Mouse (Mus musculus) forebrain, embryonic 12.5 days (tissue): ENCODE data around the gene Ptpn23. TPM values are rescaled to one million over a fixed set of nuclear protein-coding genes. Genes with fewer than 3 reads are reported as not detected.

Experiments used
- ATAC-seq: fragments of 200-750 bp; cut with Nextera tagmentation; 2 replicates; pipeline ENCODE4 v1.8.0; 2017; ENCODE audit warnings: moderate TSS enrichment; ENCODE audit not compliant: low FRiP score
- H3K27ac ChIP-seq: fragments of 300-500 bp; sonication (generic); 2 replicates; pipeline ENCODE4 v1.5.1; 2016; ENCODE audit warnings: mild to moderate bottlenecking
- H3K27me3 ChIP-seq: fragments of 300-500 bp; sonication (generic); 2 replicates; pipeline ENCODE4 v1.6.1; 2016; ENCODE audit warnings: mild to moderate bottlenecking
- H3K36me3 ChIP-seq: fragments of 300-500 bp; sonication (generic); replicated peaks from 2 replicates; pipeline ENCODE4 v1.6.1; 2016; ENCODE audit warnings: mild to moderate bottlenecking
- H3K4me1 ChIP-seq: fragments of 300-500 bp; sonication (generic); 2 replicates; pipeline ENCODE4 v1.6.1; 2016
- H3K4me2 ChIP-seq: fragments of 300-500 bp; sonication (generic); 2 replicates; pipeline ENCODE4 v1.6.1; 2016; ENCODE audit warnings: mild to moderate bottlenecking, moderate library complexity
- H3K4me3 ChIP-seq: fragments of 300-500 bp; sonication (generic); replicated peaks from 2 replicates; pipeline ENCODE4 v1.5.1; 2016; ENCODE audit warnings: mild to moderate bottlenecking
- H3K9ac ChIP-seq: fragments of 300-500 bp; sonication (generic); 2 replicates; pipeline ENCODE4 v1.6.1; 2016; ENCODE audit warnings: mild to moderate bottlenecking
- H3K9me3 ChIP-seq: fragments of 300-500 bp; sonication (generic); 2 replicates; pipeline ENCODE4 v1.6.1; 2016
- WGBS: fragments of 180-500 bp; shearing (Covaris S2); methylation state at CpG from one replicate; pipeline ENCODE4 v1.1.7; 2016; 5-methylcytosine and 5-hydroxymethylcytosine counted together
- polyA plus RNA-seq: library from polyadenylated mRNA; unstranded; fragments of >200 nt; fragmentation: Nextera tagmentation; extraction: Ambion mirVana; gene quantifications from 2 replicates; pipeline ENCODE4 v1.2.1, GENCODE M21; 2016

Gene Ptpn23
- polyA plus RNA-seq, result 20.4 and 20.9 TPM in 2 replicates

GRCm38 (mm10) chr9:110408099-110408773 is at the start of gene Ptpn23:
Ptpn23 (minus strand) TSS chr9:110408213.
- H3K9me3 ChIP-seq, result no peaks in the 10 kb centered on the region
- peak within 1 kb of the TSS; percentile 85 for H3K4me3 ChIP-seq
- peak within 1 kb of the TSS; percentile 80 for H3K27ac ChIP-seq
- peak within 1 kb of the TSS; percentile 75 for H3K4me2 ChIP-seq
- H3K4me1 ChIP-seq, result peaks cover 24% of the 10 kb centered on the region
- ATAC-seq, result peak; percentile 94
- no peaks in the 10 kb centered on the region; the same call in 1 of the 2 replicates for H3K36me3 ChIP-seq
- peak within 1 kb of the TSS; percentile 89 for H3K9ac ChIP-seq
- WGBS, result under 1% methylated on average over 36 of the region's 39 CpGs
- H3K27me3 ChIP-seq, result 0 out of 2 replicates have a peak, but pooled peaks cover 2% of the 10 kb centered on the region

DNA sequence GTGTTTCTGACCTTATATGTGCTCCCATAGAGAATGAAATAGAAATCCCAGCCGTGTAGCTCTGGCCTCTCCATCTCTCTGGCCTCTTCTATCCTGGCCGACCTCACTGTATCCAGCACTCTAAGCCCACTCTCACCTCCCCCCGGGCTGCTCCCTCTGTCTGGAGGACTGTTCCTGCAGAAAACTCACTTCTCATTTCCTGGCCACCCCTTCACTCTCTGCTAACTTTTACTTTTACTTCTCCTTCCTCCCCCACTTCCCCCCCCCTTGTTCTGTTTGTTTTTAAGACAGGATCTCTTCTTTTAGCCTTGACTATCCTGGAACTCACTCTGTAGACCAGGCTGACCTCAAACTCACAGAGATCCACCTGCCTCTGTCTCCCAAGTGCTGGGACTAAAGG is 44.5 kb upstream of the Ptpn23 start:
- 89% methylated on average over 3 of the region's 3 CpGs for WGBS
- H3K27me3 ChIP-seq, result no peaks in the 10 kb centered on the region
- ATAC-seq, result no peak
- H3K27ac ChIP-seq, result no peak overlapping the region
- H3K9me3 ChIP-seq, result no peaks in the 10 kb centered on the region
- H3K4me1 ChIP-seq, result 0 out of 2 replicates have a peak, but pooled peaks cover 3% of the 10 kb centered on the region
- no peak overlapping the region for H3K9ac ChIP-seq
- no peak overlapping the region for H3K4me2 ChIP-seq
- H3K36me3 ChIP-seq, result 0 out of 2 replicates have a peak, but pooled peaks cover 11% of the 10 kb centered on the region
- no peak overlapping the region for H3K4me3 ChIP-seq

DNA sequence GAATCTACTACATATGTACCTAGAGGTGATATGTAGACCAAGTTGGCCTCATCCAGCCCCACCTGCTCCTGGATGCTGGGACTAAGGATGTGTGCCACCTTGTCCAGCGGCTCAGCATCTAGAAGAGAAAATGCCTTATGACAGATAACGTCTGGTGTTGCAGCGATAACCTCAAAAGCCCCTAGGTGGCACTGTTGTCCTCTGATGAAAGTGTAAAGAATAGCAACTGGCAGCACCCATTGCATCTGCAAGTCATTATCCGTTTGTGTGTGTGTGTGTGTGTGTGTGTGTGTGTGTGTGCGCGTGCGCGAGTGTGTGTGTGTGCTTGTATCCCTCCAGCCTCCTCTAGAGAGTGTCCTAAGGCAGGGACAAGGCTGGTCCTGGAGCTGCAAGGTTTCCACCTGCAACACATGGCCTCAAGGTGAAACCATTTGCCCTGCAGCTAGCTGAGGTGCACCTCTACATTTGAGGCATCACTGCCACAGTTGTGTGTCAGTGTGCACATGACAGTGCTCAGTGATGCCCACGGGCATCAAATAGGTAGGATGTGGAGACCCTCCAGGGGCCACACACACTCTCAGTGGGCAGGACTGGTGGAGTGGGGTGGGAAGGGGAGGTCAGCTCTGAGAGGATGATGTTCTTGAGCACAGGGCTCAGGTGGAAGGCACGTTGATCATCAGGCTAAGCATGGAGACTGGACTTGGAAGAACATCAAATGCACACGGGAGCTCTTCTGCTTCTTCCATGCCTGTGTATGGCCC is 41.0 kb upstream of the Ptpn23 start:
- Histone ChIP-seq H3K4me1 (0 out of 2 replicates have a peak, but pooled peaks cover 3% of the 10 kb centered on the region), H3K4me2 (no peak overlapping the region), H3K36me3 (peaks cover 11% of the 10 kb centered on the region; the same call in 1 of the 2 replicates), H3K27ac (no peak overlapping the region), H3K27me3 (no peaks in the 10 kb centered on the region), H3K9ac (no peak overlapping the region), H3K9me3 (no peaks in the 10 kb centered on the region), H3K4me3 (no peak overlapping the region)
- ATAC-seq, result peak; percentile 85
- WGBS, result 33% methylated on average over 11 of the region's 11 CpGs

GRCm38 (mm10) chr9:110448356-110448755 is 40.3 kb upstream of the Ptpn23 start:
- 83% methylated on average over 15 of the region's 15 CpGs for WGBS
- Histone ChIP-seq H3K27me3 (no peaks in the 10 kb centered on the region), H3K4me1 (0 out of 2 replicates have a peak, but pooled peaks cover 3% of the 10 kb centered on the region), H3K36me3 (peaks cover 16% of the 10 kb centered on the region; the same call in 1 of the 2 replicates), H3K9me3 (no peaks in the 10 kb centered on the region), H3K27ac (no peak overlapping the region), H3K4me2 (no peak overlapping the region), H3K4me3 (no peak overlapping the region), H3K9ac (no peak overlapping the region)
- ATAC-seq, result no peak

- ATAC-seq, result no peak
- Histone ChIP-seq H3K4me1 (no peaks in the 10 kb centered on the region), H3K36me3 (peaks cover 28% of the 10 kb centered on the region), H3K4me2 (no peak overlapping the region), H3K27me3 (no peaks in the 10 kb centered on the region), H3K9ac (no peak overlapping the region), H3K27ac (no peak overlapping the region), H3K4me3 (no peak overlapping the region), H3K9me3 (no peaks in the 10 kb centered on the region)
- WGBS, result 87% methylated on average over 6 of the region's 6 CpGs
These were observed 32.5 kb upstream of the Ptpn23 start for GRCm38 (mm10) chr9:110440559-110440958.

DNA sequence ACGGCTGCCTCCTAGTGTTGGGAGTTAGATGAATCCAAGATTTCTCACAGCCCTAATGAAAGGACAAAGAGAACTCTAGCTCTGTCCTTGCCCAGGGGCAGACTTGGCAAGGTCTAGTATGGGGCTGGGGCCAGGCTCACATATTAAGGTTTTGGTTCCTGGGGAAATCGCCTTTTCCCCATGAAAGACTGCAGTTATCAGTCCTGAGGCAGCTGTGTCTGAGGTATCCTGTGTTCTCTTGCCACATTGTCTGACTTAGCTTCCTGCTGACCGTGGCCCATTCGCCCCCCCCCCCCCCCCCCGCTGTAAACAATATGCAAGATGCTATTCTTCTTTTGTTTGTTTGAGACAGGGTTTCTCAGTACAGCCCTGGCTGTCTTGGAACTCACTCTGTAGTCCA is 32.0 kb upstream of the Ptpn23 start:
- Histone ChIP-seq H3K27me3 (no peaks in the 10 kb centered on the region), H3K4me1 (no peaks in the 10 kb centered on the region), H3K27ac (no peak overlapping the region), H3K9me3 (no peaks in the 10 kb centered on the region), H3K4me3 (no peak overlapping the region), H3K4me2 (no peak overlapping the region), H3K36me3 (peaks cover 32% of the 10 kb centered on the region), H3K9ac (no peak overlapping the region)
- 83% methylated on average over 4 of the region's 5 CpGs for WGBS
- ATAC-seq, result no peak

GRCm38 (mm10) chr9:110436041-110436440 is 28.0 kb upstream of the Ptpn23 start:
- ATAC-seq, result no peak
- Histone ChIP-seq H3K4me1 (no peaks in the 10 kb centered on the region), H3K27ac (no peak overlapping the region), H3K4me3 (no peak overlapping the region), H3K27me3 (no peaks in the 10 kb centered on the region), H3K4me2 (no peak overlapping the region), H3K36me3 (peaks cover 34% of the 10 kb centered on the region), H3K9ac (no peak overlapping the region), H3K9me3 (no peaks in the 10 kb centered on the region)
- 93% methylated on average over 11 of the region's 11 CpGs for WGBS

DNA sequence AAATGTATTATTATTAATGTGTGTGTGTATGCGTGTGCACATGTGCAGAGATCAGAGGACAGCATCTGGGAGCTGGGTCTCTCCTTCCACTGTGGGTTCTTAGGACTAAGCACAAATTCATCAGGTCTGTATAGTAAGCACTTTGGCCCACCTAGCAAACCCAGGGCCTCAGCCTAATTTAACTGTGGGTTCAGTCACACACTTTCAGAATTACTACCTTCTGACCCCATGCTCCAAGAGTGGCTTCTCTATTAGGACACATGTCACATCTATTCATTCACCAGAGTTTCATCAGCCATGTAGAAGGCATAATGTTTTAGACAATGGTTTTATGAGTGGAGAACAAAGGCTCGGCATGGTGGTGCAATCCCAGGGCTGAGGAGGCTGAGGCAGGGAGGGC is 25.0 kb upstream of the Ptpn23 start:
- 96% methylated on average over 2 of the region's 2 CpGs for WGBS

GRCm38 (mm10) chr9:110431241-110431640 is 23.2 kb upstream of the Ptpn23 start:
- no peak for ATAC-seq
- Histone ChIP-seq H3K4me3 (no peak overlapping the region), H3K9me3 (no peaks in the 10 kb centered on the region), H3K27ac (no peak overlapping the region), H3K4me2 (no peak overlapping the region), H3K4me1 (no peaks in the 10 kb centered on the region), H3K36me3 (peaks cover 51% of the 10 kb centered on the region), H3K27me3 (no peaks in the 10 kb centered on the region), H3K9ac (no peak overlapping the region)
- 82% methylated on average over 8 of the region's 8 CpGs for WGBS

More for the DNA sequence above, 25.0 kb upstream of the Ptpn23 start:
- H3K4me1 ChIP-seq, result no peaks in the 10 kb centered on the region
- H3K9me3 ChIP-seq, result no peaks in the 10 kb centered on the region
- no peak overlapping the region for H3K4me3 ChIP-seq
- no peak overlapping the region for H3K4me2 ChIP-seq
- H3K27me3 ChIP-seq, result no peaks in the 10 kb centered on the region
- no peak overlapping the region for H3K27ac ChIP-seq
- peaks cover 51% of the 10 kb centered on the region for H3K36me3 ChIP-seq
- ATAC-seq, result no peak
- H3K9ac ChIP-seq, result no peak overlapping the region

DNA sequence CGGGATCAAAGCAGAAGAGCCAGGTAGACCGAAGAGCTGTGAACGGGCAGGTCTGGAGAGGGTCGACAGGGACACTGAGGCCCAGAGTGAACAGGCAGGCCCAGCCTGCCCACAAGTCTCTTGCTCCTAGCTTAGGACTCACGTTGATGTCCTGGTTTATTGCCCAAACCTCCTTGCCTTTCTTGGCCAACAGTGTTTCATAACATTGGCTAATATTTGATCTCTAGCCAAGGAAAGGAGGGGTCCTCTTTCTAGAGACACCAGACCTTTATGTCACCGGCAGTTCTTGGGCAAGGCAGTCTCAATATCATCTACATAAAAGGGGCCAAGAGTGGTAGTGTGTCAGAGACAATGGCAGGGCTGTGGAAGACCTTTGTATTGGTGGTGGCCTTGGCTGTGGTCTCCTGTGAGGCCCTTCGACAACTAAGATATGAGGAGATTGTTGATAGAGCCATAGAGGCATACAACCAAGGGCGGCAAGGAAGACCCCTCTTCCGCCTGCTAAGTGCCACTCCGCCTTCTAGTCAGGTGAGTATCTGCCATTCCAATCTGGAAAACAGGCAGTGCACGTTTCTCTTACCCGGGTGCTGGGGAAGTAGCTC is 11.6 kb upstream of the Ptpn23 start, which contains the start of gene Ngp:
TSS of gene Ngp (plus strand) at position 237 of the 602 bp plus-strand sequence.
- H3K9ac ChIP-seq, result no peak within 1 kb of the TSS
- no peaks in the 10 kb centered on the region for H3K36me3 ChIP-seq
- H3K4me1 ChIP-seq, result no peaks in the 10 kb centered on the region
- H3K4me3 ChIP-seq, result no peak within 1 kb of the TSS
- H3K9me3 ChIP-seq, result no peaks in the 10 kb centered on the region
- no peak within 1 kb of the TSS for H3K4me2 ChIP-seq
- no peak within 1 kb of the TSS for H3K27ac ChIP-seq
- 89% methylated on average over 12 of the region's 12 CpGs for WGBS
- ATAC-seq, result no peak
- no peaks in the 10 kb centered on the region for H3K27me3 ChIP-seq

GRCm38 (mm10) chr9:110413785-110414184 is 5.8 kb upstream of the Ptpn23 start:
- Histone ChIP-seq H3K9ac (no peak overlapping the region), H3K9me3 (no peaks in the 10 kb centered on the region), H3K27ac (no peak overlapping the region), H3K4me2 (no peak overlapping the region), H3K27me3 (0 out of 2 replicates have a peak, but pooled peaks cover 2% of the 10 kb centered on the region), H3K4me3 (no peak overlapping the region), H3K4me1 (peaks cover 3% of the 10 kb centered on the region), H3K36me3 (no peaks in the 10 kb centered on the region)
- ATAC-seq, result no peak
- WGBS, result 57% methylated on average over 9 of the region's 9 CpGs

- Histone ChIP-seq H3K27me3 (0 out of 2 replicates have a peak, but pooled peaks cover 2% of the 10 kb centered on the region), H3K36me3 (no peaks in the 10 kb centered on the region), H3K4me1 (peaks cover 6% of the 10 kb centered on the region), H3K4me2 (no peak overlapping the region), H3K9ac (no peak overlapping the region), H3K4me3 (no peak overlapping the region), H3K9me3 (no peaks in the 10 kb centered on the region), H3K27ac (no peak overlapping the region)
- ATAC-seq, result no peak
- 82% methylated on average over 5 of the region's 7 CpGs for WGBS
These were observed 4.9 kb upstream of the Ptpn23 start for GRCm38 (mm10) chr9:110412926-110413325.
